Comparison of ENCODE assay signal across 9 mouse cellular contexts in the genomic region with DNA sequence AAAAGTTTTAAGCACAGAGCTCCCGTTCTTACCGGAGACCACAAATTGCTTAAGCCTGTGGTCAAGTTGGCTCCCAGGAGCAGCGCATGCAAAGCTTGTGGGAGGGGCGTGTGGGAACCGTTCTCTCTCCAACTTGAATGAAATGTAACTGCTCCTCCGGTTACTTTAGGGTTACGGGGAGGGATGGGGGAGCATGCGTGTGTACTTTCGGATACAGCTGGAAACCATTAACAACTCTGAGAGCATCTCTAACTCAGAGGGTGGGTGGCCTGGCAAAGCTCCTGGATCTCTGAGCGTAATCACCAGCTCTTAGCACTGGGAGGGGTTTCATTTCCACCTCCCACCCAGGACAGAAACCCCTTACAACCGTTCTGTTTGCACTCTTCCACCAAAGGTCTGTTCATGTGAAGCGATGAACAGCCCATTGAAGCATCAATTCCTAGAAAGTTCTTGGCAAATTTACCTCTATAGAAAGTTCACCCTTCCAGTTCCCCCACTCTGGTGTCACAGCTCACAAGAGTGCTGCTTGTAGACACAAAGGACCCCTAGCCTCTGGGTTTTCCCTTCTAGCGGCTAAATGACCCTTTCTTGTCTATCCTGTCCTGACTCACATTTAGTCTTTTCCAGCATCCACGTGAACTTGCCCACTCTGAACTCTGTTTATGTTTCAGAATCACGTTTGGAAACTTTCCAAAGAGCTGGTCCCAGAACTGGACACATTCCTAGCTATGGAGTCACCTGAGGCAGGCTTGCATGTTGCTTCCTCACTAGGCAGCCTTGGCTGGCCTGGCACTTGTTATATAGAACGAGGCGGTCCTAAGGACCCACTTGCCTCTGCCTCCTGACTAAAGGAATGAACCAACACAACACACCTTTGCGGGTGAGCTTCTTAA. TPM values are rescaled to one million over a fixed set of nuclear protein-coding genes. Genes with fewer than 3 reads are reported as not detected.
A peak's percentile ranks its signal among the peaks of the same experiment; 100 is the strongest.
DNase-seq lines count a peak whose midpoint lies in the region; ATAC-seq and TF ChIP-seq lines count a peak whose summit lies in the region.
"Had no signal": no experiment of that assay in that cellular context is flagged by ENCODE, and none has a peak within 500 bp of the region (broad histone marks: within the 10 kb centered on the region; RNA-seq: fewer than 3 reads in every experiment).

No protein-coding gene starts in this region.

- DNase-seq in lung, adult 2 months: no peak
- DNase-seq in cerebellum, adult 2 months: no peak
- DNase-seq in left cerebral cortex, adult 8-10 months (ENCODE audit: low spot score in 2 of 2): no peak
- no peak for DNase-seq in adrenal gland, postnatal 4 days (ENCODE audit: low spot score in 2 of 2)

- peak; percentile 70; the same call in 1 of the 2 replicates for ATAC-seq in lung, embryonic 16.5 days (ENCODE audit: low read depth)
- ATAC-seq in intestine, embryonic 16.5 days: peak; percentile 80
- ATAC-seq in neural tube, embryonic 14.5 days (ENCODE audit: low read depth): peak; percentile 44; the same call in 1 of the 2 replicates

- H3K27me3 ChIP-seq in lung, embryonic 16.5 days (ENCODE audit: control insufficient read depth, insufficient read depth, low read depth, low read length): no peaks in the 10 kb centered on the region
- no peaks in the 10 kb centered on the region for H3K27me3 ChIP-seq in intestine, embryonic 16.5 days (replicated peaks; ENCODE audit: control insufficient read depth, insufficient read depth, low read length)
- no peaks in the 10 kb centered on the region for H3K27me3 ChIP-seq in neural tube, embryonic 14.5 days (ENCODE audit: control insufficient read depth, insufficient read depth, low read length)
- H3K27me3 ChIP-seq in cerebellum, adult 2 months (ENCODE audit: control insufficient read depth, insufficient read depth, low read length): no peaks in the 10 kb centered on the region; the same call in 1 of the 2 replicates
- H3K27me3 ChIP-seq: midbrain, embryonic 12.5 days had no signal

- H3K4me1 ChIP-seq in lung, embryonic 16.5 days (replicated peaks; ENCODE audit: control insufficient read depth, insufficient read depth, low read length): peaks cover 5% of the 10 kb centered on the region; the same call in 1 of the 2 replicates
- H3K4me1 ChIP-seq in lung, adult 2 months (ENCODE audit: control insufficient read depth, insufficient read depth, low read length): no peaks in the 10 kb centered on the region; the same call in 1 of the 2 replicates
- peaks cover 6% of the 10 kb centered on the region; the same call in 1 of the 2 replicates for H3K4me1 ChIP-seq in embryonic fibroblast, embryonic 13.5 days (ENCODE audit: control insufficient read depth, insufficient read depth, low read length)
- no peaks in the 10 kb centered on the region; the same call in 1 of the 2 replicates for H3K4me1 ChIP-seq in intestine, embryonic 16.5 days (ENCODE audit: control insufficient read depth, insufficient read depth, low read length)
- H3K4me1 ChIP-seq in neural tube, embryonic 14.5 days (ENCODE audit: control insufficient read depth, insufficient read depth, low read length): no peaks in the 10 kb centered on the region
- H3K4me1 ChIP-seq in cerebellum, adult 2 months (ENCODE audit: control insufficient read depth, insufficient read depth, low read length): no peaks in the 10 kb centered on the region; the same call in 1 of the 2 replicates

- no peak overlapping the region for H3K27ac ChIP-seq in lung, embryonic 16.5 days (ENCODE audit: low read length)
- H3K27ac ChIP-seq in embryonic fibroblast, embryonic 13.5 days (ENCODE audit: insufficient read depth, low read length): peak overlapping the region; percentile 69
- H3K27ac ChIP-seq in intestine, embryonic 16.5 days (ENCODE audit: low read length): no peak overlapping the region; the same call in 1 of the 2 replicates
- no peak overlapping the region for H3K27ac ChIP-seq in neural tube, embryonic 14.5 days (ENCODE audit: low read depth, low read length)
- H3K27ac ChIP-seq in cerebellum, adult 2 months (ENCODE audit: insufficient read depth, low read length): no peak overlapping the region
- H3K27ac ChIP-seq: midbrain, embryonic 12.5 days had no signal

- H3K9ac ChIP-seq in lung, embryonic 16.5 days (ENCODE audit: low read length): no peak overlapping the region
- no peak overlapping the region for H3K9ac ChIP-seq in intestine, embryonic 16.5 days (ENCODE audit: low read depth, low read length)
- H3K9ac ChIP-seq in neural tube, embryonic 14.5 days (replicated peaks; ENCODE audit: low read depth, low read length): no peak overlapping the region
- H3K9ac ChIP-seq: midbrain, embryonic 12.5 days had no signal

- peak overlapping the region; percentile 45 for H3K4me2 ChIP-seq in lung, embryonic 16.5 days (ENCODE audit: low read depth, low read length)
- peak overlapping the region; percentile 40; the same call in 1 of the 2 replicates for H3K4me2 ChIP-seq in intestine, embryonic 16.5 days (ENCODE audit: low read depth, low read length)
- H3K4me2 ChIP-seq in neural tube, embryonic 14.5 days (ENCODE audit: low read depth, low read length): no peak overlapping the region
- H3K4me2 ChIP-seq: midbrain, embryonic 12.5 days had no signal

- no peaks in the 10 kb centered on the region for H3K9me3 ChIP-seq in lung, embryonic 16.5 days (ENCODE audit: control insufficient read depth, low read length)
- H3K9me3 ChIP-seq in intestine, embryonic 16.5 days (ENCODE audit: control insufficient read depth, low read length): no peaks in the 10 kb centered on the region
- no peaks in the 10 kb centered on the region for H3K9me3 ChIP-seq in neural tube, embryonic 14.5 days (ENCODE audit: control insufficient read depth, low read length)
- H3K9me3 ChIP-seq: midbrain, embryonic 12.5 days had no signal

- whole genome bisulfite sequencing in lung, embryonic 16.5 days: 18% methylated on average over 18 of the region's 18 CpGs
- WGBS in lung, adult 2 months: 21% methylated on average over 18 of the region's 18 CpGs
- WGBS in intestine, embryonic 16.5 days: 26% methylated on average over 18 of the region's 18 CpGs
- whole genome bisulfite sequencing in neural tube, embryonic 14.5 days: 36% methylated on average over 18 of the region's 18 CpGs
- 29% methylated on average over 18 of the region's 18 CpGs for WGBS in cerebellum, adult 2 months

- no peaks in the 10 kb centered on the region for H3K36me3 ChIP-seq in lung, embryonic 16.5 days (ENCODE audit: control insufficient read depth, insufficient read depth, low read length)
- H3K36me3 ChIP-seq in intestine, embryonic 16.5 days (ENCODE audit: control insufficient read depth, insufficient read depth, low read length): no peaks in the 10 kb centered on the region
- no peaks in the 10 kb centered on the region for H3K36me3 ChIP-seq in neural tube, embryonic 14.5 days (ENCODE audit: control insufficient read depth, insufficient read depth, low read length)
- H3K36me3 ChIP-seq: midbrain, embryonic 12.5 days had no signal

- TF ChIP-seq CTCF in lung, adult 2 months (IDR thresholded peaks at IDR 0.05; ENCODE audit: insufficient read depth, low read length): no peak
- TF ChIP-seq CTCF in embryonic fibroblast, embryonic 13.5 days (IDR thresholded peaks at IDR 0.05; ENCODE audit: borderline replicate concordance, insufficient read depth, low read length): no peak
- TF ChIP-seq CTCF in cerebellum, adult 2 months (IDR thresholded peaks at IDR 0.05; ENCODE audit: borderline replicate concordance, insufficient read depth, low read depth, low read length): no peak

- TF ChIP-seq POLR2A in lung, adult 2 months (IDR thresholded peaks at IDR 0.05; ENCODE audit: borderline replicate concordance, extremely low read depth, low read depth, low read length): no peak
- TF ChIP-seq POLR2A in embryonic fibroblast, embryonic 13.5 days (IDR thresholded peaks at IDR 0.05; ENCODE audit: low read depth, low read length): no peak
- no peak for TF ChIP-seq POLR2A in cerebellum, adult 2 months (IDR thresholded peaks at IDR 0.05; ENCODE audit: borderline replicate concordance, insufficient read depth, low read length)

- peak overlapping the region; percentile 8; the same call in 1 of the 2 replicates for H3K4me3 ChIP-seq in lung, embryonic 16.5 days (ENCODE audit: low read length)
- H3K4me3 ChIP-seq in lung, adult 2 months (replicated peaks; ENCODE audit: extremely low read depth, low read depth, low read length): no peak overlapping the region
- H3K4me3 ChIP-seq in embryonic fibroblast, embryonic 13.5 days (ENCODE audit: insufficient read depth, low read length): no peak overlapping the region
- H3K4me3 ChIP-seq in intestine, embryonic 16.5 days (ENCODE audit: low read length): no peak overlapping the region
- no peak overlapping the region for H3K4me3 ChIP-seq in neural tube, embryonic 14.5 days (ENCODE audit: low read depth, low read length)
- no peak overlapping the region for H3K4me3 ChIP-seq in cerebellum, adult 2 months (replicated peaks; ENCODE audit: insufficient read depth, low read depth, low read length)
- H3K4me3 ChIP-seq: midbrain, embryonic 12.5 days had no signal

RNA-seq across cellular contexts. Expression of gene Vit, which starts 55.1 kb away (rescaled TPM):
- polyA plus RNA-seq in lung, embryonic 16.5 days (2015; fragmentation: Nextera tagmentation; extraction: Ambion mirVana): 0.46 and 0.84 TPM in 2 replicates
- 1.1 and 1.4 TPM in 2 replicates for polyA plus RNA-seq in lung, adult 2 months (2012; rRNA removed)
- 0.19 and 0.92 TPM in 2 replicates for polyA plus RNA-seq in embryonic fibroblast, embryonic 13.5 days (2011; ENCODE audit: insufficient read length, low read depth, missing spikeins)
- polyA plus RNA-seq in intestine, embryonic 16.5 days (2015; fragmentation: Nextera tagmentation; extraction: Ambion mirVana): 0.13 and 0.23 TPM in 2 replicates
- 3.2 and 5.1 TPM in 2 replicates for polyA plus RNA-seq in neural tube, embryonic 14.5 days (2014; fragmentation: Nextera tagmentation; extraction: Ambion mirVana)
- polyA plus RNA-seq in cerebellum, adult 2 months (2012; rRNA removed): 2.0 and 2.2 TPM in 2 replicates
- total RNA-seq in left cerebral cortex, adult 8-10 months (2022): 1 to 10 TPM in 2 of 4 experiments, under 1 TPM in 2; 0.87 to 1.7 (median 1.3) TPM
- 1 to 10 TPM; 2.5 to 3.0 TPM for total RNA-seq in adrenal gland, postnatal 4 days (2021)
